Mouse (Mus musculus) limb, embryonic 13.5 days (tissue): Measurements from ENCODE around the gene Foxred1. TPM values are rescaled to one million over a fixed set of nuclear protein-coding genes. Genes with fewer than 3 reads are reported as not detected.

Source experiments
- ATAC-seq: fragments of 200-750 bp; cut with Nextera tagmentation; 2 replicates; pipeline ENCODE4 v1.8.0; 2017; ENCODE audit warnings: low read depth, moderate number of reproducible peaks, moderate TSS enrichment; ENCODE audit not compliant: low FRiP score
- H3K27ac ChIP-seq: fragments of 300-500 bp; sonication (generic); 2 replicates; pipeline ENCODE4 v1.5.1; 2015; ENCODE audit warnings: inconsistent platforms, mild to moderate bottlenecking, moderate library complexity
- H3K27me3 ChIP-seq: fragments of 300-500 bp; sonication (generic); 2 replicates; pipeline ENCODE4 v1.6.1; 2015; ENCODE audit warnings: mild to moderate bottlenecking, inconsistent platforms
- H3K36me3 ChIP-seq: fragments of 300-500 bp; sonication (generic); 2 replicates; pipeline ENCODE4 v1.6.1; 2015; ENCODE audit warnings: inconsistent platforms, mild to moderate bottlenecking, moderate library complexity
- H3K4me1 ChIP-seq: fragments of 300-500 bp; sonication (generic); 2 replicates; pipeline ENCODE4 v1.6.1; 2015; ENCODE audit warnings: inconsistent platforms
- H3K4me2 ChIP-seq: fragments of 300-500 bp; sonication (generic); replicated peaks from 2 replicates; pipeline ENCODE4 v1.6.1; 2015; ENCODE audit warnings: inconsistent platforms, mild to moderate bottlenecking, moderate library complexity
- H3K4me3 ChIP-seq: fragments of 300-500 bp; sonication (generic); 2 replicates; pipeline ENCODE4 v1.5.1; 2015; ENCODE audit warnings: moderate library complexity, mild to moderate bottlenecking, inconsistent platforms
- H3K9ac ChIP-seq: fragments of 300-500 bp; sonication (generic); 2 replicates; pipeline ENCODE4 v1.6.1; 2015; ENCODE audit warnings: mild to moderate bottlenecking, inconsistent platforms
- H3K9me3 ChIP-seq: fragments of 300-500 bp; sonication (generic); 2 replicates; pipeline ENCODE4 v1.6.1; 2016; ENCODE audit warnings: inconsistent platforms
- WGBS: fragments of 180-500 bp; shearing (Covaris S2); methylation state at CpG from one replicate; pipeline ENCODE4 v1.1.7; 2015; 5-methylcytosine and 5-hydroxymethylcytosine counted together
- polyA plus RNA-seq: library from polyadenylated mRNA; unstranded; fragments of >200 nt; fragmentation: Nextera tagmentation; extraction: Ambion mirVana; gene quantifications from 2 replicates; pipeline ENCODE4 v1.2.1, GENCODE M21; 2015

Foxred1 gene
- polyA plus RNA-seq, 1 experiment from 2014 or later = 44.7 TPM

GRCm38 (mm10) chr9:35163011-35163690, 47.7 kb downstream of the Foxred1 start:
- peaks cover 15% of the 10 kb centered on the region; the same call in 1 of the 2 replicates for H3K36me3 ChIP-seq
- ATAC-seq = no peak
- H3K9me3 ChIP-seq = no peaks in the 10 kb centered on the region
- H3K9ac ChIP-seq = no peak overlapping the region
- H3K4me1 ChIP-seq = no peaks in the 10 kb centered on the region
- WGBS = 92% methylated on average over 11 of the region's 11 CpGs
- H3K4me2 ChIP-seq = no peak overlapping the region
- no peaks in the 10 kb centered on the region for H3K27me3 ChIP-seq
- H3K4me3 ChIP-seq = no peak overlapping the region
- no peak overlapping the region for H3K27ac ChIP-seq

GRCm38 (mm10) chr9:35161721-35162120, 49.1 kb downstream of the Foxred1 start:
- Histone ChIP-seq H3K9ac (no peak overlapping the region), H3K36me3 (peaks cover 12% of the 10 kb centered on the region; the same call in 1 of the 2 replicates), H3K4me3 (no peak overlapping the region), H3K9me3 (no peaks in the 10 kb centered on the region), H3K4me1 (peaks cover 2% of the 10 kb centered on the region; the same call in 1 of the 2 replicates), H3K27me3 (no peaks in the 10 kb centered on the region), H3K4me2 (no peak overlapping the region), H3K27ac (no peak overlapping the region)
- no peak for ATAC-seq
- 89% methylated on average over 7 of the region's 7 CpGs for WGBS

DNA sequence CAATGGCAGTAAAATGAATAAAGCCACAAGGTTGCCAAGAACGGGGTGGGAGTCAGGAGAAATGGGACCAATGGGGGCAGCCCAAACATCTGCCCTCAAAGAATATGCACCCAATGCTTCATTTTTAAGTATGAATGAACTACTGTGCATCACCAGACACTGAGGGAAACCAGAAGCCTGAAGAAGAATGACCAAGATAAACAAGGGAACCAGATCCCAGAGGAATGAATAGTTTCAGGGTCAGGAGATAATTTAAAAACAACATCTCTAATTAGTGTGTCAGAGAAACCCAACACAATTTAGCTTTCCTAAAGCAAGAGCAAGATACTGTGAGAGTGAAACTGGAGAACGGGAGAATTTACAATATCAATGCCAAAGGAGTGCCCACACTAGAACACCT, 50.2 kb downstream of the Foxred1 start:
- no peaks in the 10 kb centered on the region for H3K9me3 ChIP-seq
- no peak for ATAC-seq
- no peak overlapping the region for H3K4me3 ChIP-seq
- H3K9ac ChIP-seq = no peak overlapping the region
- peaks cover 12% of the 10 kb centered on the region for H3K4me1 ChIP-seq
- no peak overlapping the region for H3K27ac ChIP-seq
- no peak overlapping the region for H3K4me2 ChIP-seq
- 83% methylated on average over 2 of the region's 2 CpGs for WGBS
- no peaks in the 10 kb centered on the region for H3K27me3 ChIP-seq
- H3K36me3 ChIP-seq = peaks cover 12% of the 10 kb centered on the region; the same call in 1 of the 2 replicates

- WGBS = 79% methylated on average over 3 of the region's 3 CpGs
- H3K9me3 ChIP-seq = no peaks in the 10 kb centered on the region
- H3K4me2 ChIP-seq = no peak overlapping the region
- no peak overlapping the region for H3K9ac ChIP-seq
- ATAC-seq = no peak
- H3K4me1 ChIP-seq = peaks cover 14% of the 10 kb centered on the region
- H3K4me3 ChIP-seq = no peak overlapping the region
- H3K36me3 ChIP-seq = peaks cover 10% of the 10 kb centered on the region; the same call in 1 of the 2 replicates
- H3K27me3 ChIP-seq = no peaks in the 10 kb centered on the region
- no peak overlapping the region for H3K27ac ChIP-seq
Observed at GRCm38 (mm10) chr9:35158477-35158876, 52.4 kb downstream of the Foxred1 start.

DNA sequence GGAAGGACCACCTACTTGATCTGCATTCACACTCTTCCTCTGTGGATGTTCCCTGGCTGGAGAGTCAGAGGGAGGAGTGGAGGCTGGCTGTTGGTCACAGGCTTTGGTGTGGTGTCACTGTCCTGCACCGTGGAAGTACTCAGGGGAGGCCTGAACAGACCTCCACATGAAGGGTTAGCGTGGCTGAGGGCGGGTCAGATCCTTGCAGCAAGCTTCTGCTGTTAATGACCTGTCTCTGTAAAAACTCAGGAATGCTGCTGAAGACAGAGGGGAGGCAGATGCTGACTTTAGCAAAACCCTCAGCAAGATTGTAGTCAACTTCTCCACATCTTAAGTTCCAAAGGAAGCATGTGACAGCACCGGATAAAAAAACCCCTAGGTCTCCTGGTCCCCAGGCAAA, 54.0 kb downstream of the Foxred1 start:
- Histone ChIP-seq H3K9ac (no peak overlapping the region), H3K27me3 (no peaks in the 10 kb centered on the region), H3K4me1 (peaks cover 14% of the 10 kb centered on the region), H3K4me3 (no peak overlapping the region), H3K36me3 (0 out of 2 replicates have a peak, but pooled peaks cover under 1% of the 10 kb centered on the region), H3K4me2 (no peak overlapping the region), H3K9me3 (no peaks in the 10 kb centered on the region), H3K27ac (peak overlapping the region; percentile 65; the same call in 1 of the 2 replicates)
- 57% methylated on average over 4 of the region's 4 CpGs for WGBS
- no peak for ATAC-seq

DNA sequence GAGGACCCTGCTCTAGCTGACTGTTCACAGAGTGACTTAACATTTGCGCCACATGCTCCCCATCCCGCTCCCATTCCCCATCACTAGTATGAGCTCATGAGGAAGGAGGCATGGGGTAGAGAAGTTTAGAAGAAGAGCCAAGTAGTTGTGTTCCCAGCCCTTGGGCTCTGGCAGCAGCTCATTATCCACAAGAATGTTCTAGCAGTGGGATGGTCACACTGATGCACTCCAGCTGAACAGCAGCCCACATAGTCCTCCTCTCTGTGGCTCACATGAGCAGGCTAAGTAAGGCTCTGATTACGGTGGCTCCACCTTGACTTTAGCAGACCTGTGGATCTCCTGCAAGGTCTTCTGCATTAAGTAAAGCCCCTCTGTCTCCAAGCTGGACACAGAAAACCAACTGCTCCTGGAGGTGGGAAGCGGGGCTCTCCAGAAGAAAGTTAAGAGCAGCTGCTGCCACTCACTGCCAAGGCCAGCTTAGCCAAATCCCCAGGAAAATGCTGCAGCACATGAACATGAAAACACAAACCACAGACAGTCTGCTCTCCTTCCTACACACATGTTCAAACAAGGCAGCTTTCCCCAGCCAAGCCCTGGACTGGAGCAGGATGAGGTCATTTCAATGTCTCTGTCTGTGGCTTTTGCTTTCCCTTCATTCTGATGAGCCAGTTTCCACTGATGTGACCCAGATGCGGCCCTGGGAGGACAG, 54.7 kb downstream of the Foxred1 start:
- ATAC-seq = peak; percentile 59
- Histone ChIP-seq H3K9me3 (no peaks in the 10 kb centered on the region), H3K27me3 (no peaks in the 10 kb centered on the region), H3K36me3 (no peaks in the 10 kb centered on the region), H3K4me1 (peaks cover 14% of the 10 kb centered on the region), H3K27ac (peak overlapping the region; percentile 65; the same call in 1 of the 2 replicates), H3K9ac (no peak overlapping the region), H3K4me2 (no peak overlapping the region), H3K4me3 (no peak overlapping the region)
- 81% methylated on average over 5 of the region's 5 CpGs for WGBS

Other genes starting within 250 kb of the Foxred1 start
- gene St3gal4, start 91.8 kb downstream of the Foxred1 start, polyA plus RNA-seq = 37.9 and 39.3 TPM in 2 replicates
- 78.2 and 80.9 TPM in 2 replicates for gene Dcps, start 35.0 kb downstream of the Foxred1 start, polyA plus RNA-seq
- 145 and 148 TPM in 2 replicates for gene Srpr, start 10.9 kb downstream of the Foxred1 start, polyA plus RNA-seq
- 15.4 and 16.3 TPM in 2 replicates for gene Tirap, start 10.8 kb downstream of the Foxred1 start, polyA plus RNA-seq
- gene Fam118b, start 56.8 kb upstream of the Foxred1 start, polyA plus RNA-seq = 54.2 and 58.2 TPM in 2 replicates
- 29.6 and 31.9 TPM in 2 replicates for gene Rpusd4, start 56.8 kb upstream of the Foxred1 start, polyA plus RNA-seq
- gene Cdon, start 210.1 kb upstream of the Foxred1 start, polyA plus RNA-seq = 37.0 and 37.6 TPM in 2 replicates